Mouse (Mus musculus) G1E (cell line): ENCODE data around the gene Gm49336. TPM values are rescaled to one million over a fixed set of nuclear protein-coding genes. Genes with fewer than 3 reads are reported as not detected.

ENCODE experiments used
- ATAC-seq: 2 replicates; pipeline ENCODE4 v1.8.0; 2016; ENCODE audit warnings: mild to moderate bottlenecking; ENCODE audit not compliant: insufficient number of reproducible peaks, poor library complexity, low FRiP score, severe bottlenecking; ENCODE audit errors: extremely low read depth
- DNase-seq: peaks from one replicate; pipeline ENCODE4 v3.0.0; 2012; ENCODE audit warnings: low spot score
- H3K27me3 ChIP-seq: 2 replicates; pipeline ENCODE4 v1.6.1; 2012; ENCODE audit warnings: mild to moderate bottlenecking, low read length, inconsistent platforms; ENCODE audit not compliant: insufficient read depth
- H3K36me3 ChIP-seq: replicated peaks from 2 replicates; pipeline ENCODE3; 2012; ENCODE audit warnings: mild to moderate bottlenecking, inconsistent platforms
- H3K4me1 ChIP-seq: 2 replicates; pipeline ENCODE4 v1.6.1; 2012; ENCODE audit warnings: low read depth, low read length, inconsistent platforms, mixed read lengths; ENCODE audit not compliant: insufficient read depth
- H3K4me3 ChIP-seq: 2 replicates; pipeline ENCODE4 v1.5.1; 2012; ENCODE audit warnings: low read depth, mild to moderate bottlenecking, inconsistent platforms, low read length, moderate library complexity, mixed read lengths
- H3K9me3 ChIP-seq: replicated peaks from 2 replicates; pipeline ENCODE4 v1.6.1; 2012; ENCODE audit warnings: inconsistent platforms
- CTCF ChIP-seq: IDR thresholded peaks from 2 replicates; pipeline ENCODE4 v1.5.1; 2012; ENCODE audit warnings: low read depth, low read length, inconsistent platforms, mixed read lengths
- GATA1 ChIP-seq: IDR thresholded peaks from 2 replicates; pipeline ENCODE4 v1.6.1; 2012; ENCODE audit warnings: borderline replicate concordance, low read length, inconsistent platforms, mixed read lengths
- GATA2 ChIP-seq: IDR thresholded peaks from 2 replicates; pipeline ENCODE4 v1.6.1; 2012; ENCODE audit warnings: low read depth, low read length, inconsistent platforms, borderline replicate concordance
- POLR2AphosphoS5 ChIP-seq: IDR thresholded peaks from 2 replicates; pipeline ENCODE4 v1.6.1; 2012; ENCODE audit warnings: low read depth, low read length, inconsistent platforms; ENCODE audit not compliant: insufficient replicate concordance
- TAL1 ChIP-seq: conservative IDR thresholded peaks from 2 replicates; pipeline ENCODE4 v1.6.1; 2012; ENCODE audit warnings: low read depth, low read length, inconsistent platforms, mixed read lengths
- polyA plus RNA-seq: library from polyadenylated mRNA; stranded (reverse); fragments of >175 nt; gene quantifications from 2 replicates; pipeline ENCODE4 v1.2.3, GENCODE M21; 2012
- total RNA-seq, 2 experiments: library from RNA; stranded (forward) in 1 of 2; stranded (reverse) in 1 of 2; fragments of 200-1000 nt in 1 of 2; fragments of >200 nt in 1 of 2; fragmentation: Nextera tagmentation in 1 of 2; gene quantifications; 2 replicates each; pipeline ENCODE4 v1.2.3; 2014 to 2017

Gene Gm49336
- total and polyA plus RNA-seq, 3 experiments: 7.9 to 129 (median 91.1) TPM

DNA sequence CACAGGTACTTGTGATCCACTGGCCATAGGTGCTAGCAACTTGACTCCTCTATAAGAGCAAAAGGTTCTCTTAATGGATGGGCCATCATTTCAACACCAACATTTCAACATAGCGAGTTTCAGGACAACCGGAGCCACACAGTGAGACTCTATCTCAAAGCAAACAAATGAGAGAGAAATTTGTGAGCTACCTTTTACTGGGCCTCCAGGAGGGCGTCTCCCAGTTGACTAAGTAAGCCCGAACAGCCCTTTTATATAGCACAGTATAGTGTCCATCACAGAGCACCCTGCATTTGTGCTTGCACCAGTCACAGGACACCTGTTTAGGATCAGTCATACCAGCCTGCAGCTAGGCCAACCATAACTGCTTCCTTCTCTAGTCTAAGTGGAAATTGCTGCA is 5.8 kb upstream of the Gm49336 start:
- H3K9me3 ChIP-seq: no peaks in the 10 kb centered on the region
- no peak for DNase-seq
- H3K4me3 ChIP-seq: no peak overlapping the region
- ATAC-seq: no peak
- H3K27me3 ChIP-seq: no peaks in the 10 kb centered on the region
- H3K36me3 ChIP-seq: no peaks in the 10 kb centered on the region
- H3K4me1 ChIP-seq: peaks cover 13% of the 10 kb centered on the region
- no peak for TF ChIP-seq CTCF
- no peak for TF ChIP-seq GATA2
- TF ChIP-seq TAL1: no peak

DNA sequence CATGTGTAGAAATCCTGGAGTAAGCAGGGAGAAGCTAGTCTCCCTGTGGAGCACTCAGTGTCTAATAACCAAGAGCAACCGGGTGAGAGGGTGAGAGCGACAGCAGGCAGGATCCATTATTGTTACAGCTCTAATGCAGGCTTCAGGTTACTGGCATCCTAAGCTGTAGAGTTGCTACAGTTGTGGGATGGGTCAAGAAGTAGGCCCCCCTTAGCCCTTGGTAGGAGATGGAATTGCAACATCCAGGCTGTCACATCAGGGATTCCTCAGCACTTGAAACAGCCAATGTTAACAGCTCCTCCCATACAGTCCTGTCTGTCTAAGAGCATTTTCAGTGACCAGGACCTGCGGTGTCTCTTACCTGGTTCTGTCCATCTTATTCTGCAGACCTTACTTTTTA is 5.0 kb upstream of the Gm49336 start:
- no peak for ATAC-seq
- TF ChIP-seq GATA1 (no peak), GATA2 (no peak), CTCF (no peak), POLR2AphosphoS5 (no peak), TAL1 (no peak)
- Histone ChIP-seq H3K27me3 (no peaks in the 10 kb centered on the region), H3K36me3 (no peaks in the 10 kb centered on the region), H3K4me1 (peaks cover 13% of the 10 kb centered on the region), H3K9me3 (no peaks in the 10 kb centered on the region), H3K4me3 (no peak overlapping the region)
- no peak for DNase-seq

DNA sequence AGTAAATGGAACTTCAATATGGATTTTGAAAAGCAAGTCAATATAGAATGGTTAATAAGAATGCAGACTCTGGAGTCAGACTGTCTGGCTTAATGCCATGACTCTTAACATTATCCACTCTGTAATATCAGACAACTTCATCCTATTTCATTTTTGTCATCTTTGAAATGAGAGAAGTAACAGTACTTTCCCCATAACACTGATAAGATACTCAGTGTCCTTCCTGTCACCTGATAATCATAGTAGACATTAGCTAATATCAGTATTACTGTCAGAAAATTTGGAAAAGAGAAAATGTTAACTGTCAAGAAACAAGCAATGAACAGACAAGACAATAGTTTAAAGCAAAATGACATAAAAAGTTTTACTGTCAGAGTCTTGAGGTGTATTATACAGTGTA is 3.5 kb upstream of the Gm49336 start:
- H3K36me3 ChIP-seq: no peaks in the 10 kb centered on the region
- TF ChIP-seq TAL1 (no peak), CTCF (no peak), POLR2AphosphoS5 (no peak), GATA2 (no peak), GATA1 (no peak)
- H3K9me3 ChIP-seq: no peaks in the 10 kb centered on the region
- ATAC-seq (no peak), DNase-seq (no peak)
- no peak overlapping the region for H3K4me3 ChIP-seq
- H3K27me3 ChIP-seq: no peaks in the 10 kb centered on the region
- H3K4me1 ChIP-seq: peaks cover 13% of the 10 kb centered on the region

DNA sequence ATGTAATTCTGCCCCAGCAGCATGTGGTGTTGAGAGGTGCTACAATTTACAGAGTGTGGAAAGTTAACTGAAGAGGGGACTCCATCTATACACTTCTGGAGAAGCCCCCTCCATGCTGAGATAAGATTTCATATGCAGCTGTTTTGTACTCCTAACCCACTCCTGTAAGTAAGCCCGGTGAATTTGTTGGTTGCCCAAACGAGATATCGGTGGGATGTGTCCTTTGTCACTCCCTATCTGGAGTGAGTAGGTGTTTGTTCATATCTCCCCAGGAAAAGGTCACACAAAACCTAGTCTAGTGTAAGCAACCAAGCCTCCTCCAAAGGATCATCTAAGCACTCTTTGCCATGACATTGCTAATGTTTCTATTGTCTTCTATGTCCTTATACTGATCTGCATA is 2.2 kb upstream of the Gm49336 start:
- DNase-seq (no peak), ATAC-seq (no peak)
- no peaks in the 10 kb centered on the region for H3K27me3 ChIP-seq
- peaks cover 22% of the 10 kb centered on the region for H3K4me1 ChIP-seq
- no peak overlapping the region for H3K4me3 ChIP-seq
- TF ChIP-seq TAL1: no peak
- TF ChIP-seq GATA1: no peak
- TF ChIP-seq POLR2AphosphoS5: no peak
- no peak for TF ChIP-seq CTCF
- no peak for TF ChIP-seq GATA2
- no peaks in the 10 kb centered on the region for H3K9me3 ChIP-seq
- peaks cover 8% of the 10 kb centered on the region for H3K36me3 ChIP-seq

DNA sequence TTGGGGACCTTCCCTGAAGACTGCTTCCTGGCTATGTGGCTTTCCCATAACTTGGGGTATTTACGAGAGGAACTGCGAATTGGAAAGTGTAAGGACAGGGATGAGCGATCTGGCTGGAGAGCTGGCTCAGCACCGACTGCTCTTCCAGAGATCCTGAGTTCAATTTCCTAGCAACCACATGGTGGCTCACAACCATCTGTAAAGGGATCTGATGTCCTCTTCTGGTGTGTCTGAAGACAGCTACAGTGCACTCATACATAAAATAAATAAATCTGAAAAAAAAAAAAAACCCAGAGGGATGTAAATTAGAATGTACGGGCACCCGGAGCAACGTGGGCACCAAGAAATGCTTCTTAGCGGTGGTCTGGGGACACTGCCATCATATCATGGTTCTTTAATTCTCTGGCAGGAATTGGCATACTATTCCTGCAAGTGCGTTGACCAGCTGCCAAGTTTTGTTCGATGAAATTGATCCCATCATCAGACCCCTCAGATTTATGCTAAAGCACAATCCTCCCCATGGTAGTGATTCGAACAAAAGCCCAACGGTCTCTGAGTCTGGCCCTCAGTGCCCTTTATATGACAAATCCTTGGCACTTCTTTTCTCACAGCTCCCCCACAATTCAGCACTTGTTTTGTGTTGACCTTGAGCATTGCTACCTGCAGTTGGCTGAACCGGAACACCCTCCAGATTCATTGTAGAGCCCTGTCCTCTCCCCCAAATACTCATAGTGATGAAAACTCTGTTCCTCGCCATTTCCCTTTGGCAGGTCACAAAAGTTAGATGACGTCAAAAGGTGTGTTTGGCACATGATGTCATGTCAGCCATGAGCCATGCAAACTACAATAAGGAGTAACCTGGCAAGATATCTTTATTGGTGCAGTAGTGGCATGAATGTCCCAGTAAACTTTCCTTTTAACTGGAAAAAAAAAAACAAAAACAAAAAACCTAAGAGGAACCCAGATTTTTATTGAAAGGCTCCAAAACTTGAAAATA is 995 bp upstream of the Gm49336 start:
- no peak for TF ChIP-seq TAL1
- no peak for TF ChIP-seq CTCF
- TF ChIP-seq GATA1: no peak
- TF ChIP-seq POLR2AphosphoS5: no peak
- no peak for TF ChIP-seq GATA2
- ATAC-seq (no peak), DNase-seq (no peak)
- H3K4me1 ChIP-seq: peaks cover 26% of the 10 kb centered on the region
- H3K4me3 ChIP-seq: peak overlapping the region; percentile 97
- no peaks in the 10 kb centered on the region for H3K27me3 ChIP-seq
- H3K9me3 ChIP-seq: no peaks in the 10 kb centered on the region
- peaks cover 14% of the 10 kb centered on the region for H3K36me3 ChIP-seq

DNA sequence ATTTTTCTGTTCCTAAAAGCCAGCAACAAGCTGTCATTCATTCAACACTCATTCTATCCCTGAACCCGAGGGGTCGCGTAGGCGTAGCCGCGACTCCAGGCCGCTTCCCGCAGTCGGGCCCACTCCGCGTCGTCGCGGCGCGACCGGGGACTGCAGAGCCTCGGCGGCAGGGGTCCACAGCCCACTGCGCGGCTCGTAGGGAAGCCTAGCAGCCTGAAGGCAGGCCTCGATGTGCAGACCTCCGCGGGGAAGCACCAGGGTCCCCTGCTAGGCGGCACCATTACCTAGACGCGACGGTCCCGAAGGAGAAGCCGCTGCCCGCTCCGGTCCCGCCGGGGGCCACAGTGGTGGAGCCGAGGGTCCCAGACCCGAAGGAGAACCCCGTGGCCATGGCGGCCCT is 428 bp downstream of the Gm49336 start:
- peak overlapping the region; percentile 97 for H3K4me3 ChIP-seq
- no peaks in the 10 kb centered on the region for H3K27me3 ChIP-seq
- no peak for DNase-seq
- no peaks in the 10 kb centered on the region for H3K9me3 ChIP-seq
- H3K36me3 ChIP-seq: peaks cover 20% of the 10 kb centered on the region
- ATAC-seq: no peak
- peaks cover 21% of the 10 kb centered on the region for H3K4me1 ChIP-seq
- TF ChIP-seq POLR2AphosphoS5 (no peak), TAL1 (no peak), GATA1 (no peak), GATA2 (no peak), CTCF (no peak)
